Mouse (Mus musculus): ENCODE data around the gene Fcrl5. TPM values are rescaled to one million over a fixed set of nuclear protein-coding genes. Genes with fewer than 3 reads are reported as not detected.
A peak's percentile ranks its signal among the peaks of the same experiment; 100 is the strongest.

Fcrl5 gene
- polyA plus RNA-seq, 1 experiment from 2014 or later, result not detected

GRCm38 (mm10) chr3:87533667-87534378 lies 98.2 kb downstream of the Fcrl5 start:
- no peaks in the 10 kb centered on the region for H3K9me3 ChIP-seq (replicated peaks)
- ATAC-seq (ENCODE audit: low read depth) (no peak), DNase-seq (no peak)
- H3K27ac ChIP-seq, result no peak overlapping the region
- no peak overlapping the region for H3K4me2 ChIP-seq
- no peak overlapping the region for H3K4me3 ChIP-seq (replicated peaks)
- H3K4me1 ChIP-seq (replicated peaks), result peaks cover 15% of the 10 kb centered on the region
- H3K27me3 ChIP-seq, result no peaks in the 10 kb centered on the region
- WGBS (ENCODE audit: insufficient replicate concordance), result 77% methylated on average over 7 of the region's 7 CpGs
- H3K36me3 ChIP-seq, result peaks cover 76% of the 10 kb centered on the region
- H3K9ac ChIP-seq, result no peak overlapping the region

DNA sequence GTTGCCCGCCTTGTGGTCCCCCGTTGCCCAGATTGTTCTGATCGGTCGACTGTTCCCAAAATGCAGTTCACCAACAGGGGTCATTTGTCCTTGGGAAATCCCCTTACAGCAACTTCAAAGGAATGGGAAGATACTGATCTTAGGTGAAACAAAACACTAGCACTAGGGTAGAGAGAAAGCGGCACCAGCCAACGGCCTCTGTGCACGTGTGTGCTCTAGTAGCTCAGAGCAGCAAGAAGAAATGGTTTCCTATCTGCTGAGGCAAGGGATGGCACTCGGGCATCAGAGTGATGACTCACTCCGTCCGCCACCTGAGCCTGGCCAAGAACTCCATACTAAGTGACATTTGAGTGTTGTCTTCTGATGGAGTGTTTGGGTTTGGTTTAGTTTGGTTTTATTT lies 102.5 kb downstream of the Fcrl5 start:
- no peak overlapping the region for H3K4me2 ChIP-seq
- H3K9me3 ChIP-seq (replicated peaks), result no peaks in the 10 kb centered on the region
- H3K27ac ChIP-seq, result no peak overlapping the region
- H3K36me3 ChIP-seq, result peaks cover 48% of the 10 kb centered on the region
- peaks cover 39% of the 10 kb centered on the region for H3K4me1 ChIP-seq (replicated peaks)
- ATAC-seq (ENCODE audit: low read depth), result no peak
- 85% methylated on average over 10 of the region's 10 CpGs for WGBS (ENCODE audit: insufficient replicate concordance)
- H3K9ac ChIP-seq, result no peak overlapping the region
- DNase-seq, result no peak
- H3K4me3 ChIP-seq (replicated peaks), result no peak overlapping the region
- H3K27me3 ChIP-seq, result no peaks in the 10 kb centered on the region

DNA sequence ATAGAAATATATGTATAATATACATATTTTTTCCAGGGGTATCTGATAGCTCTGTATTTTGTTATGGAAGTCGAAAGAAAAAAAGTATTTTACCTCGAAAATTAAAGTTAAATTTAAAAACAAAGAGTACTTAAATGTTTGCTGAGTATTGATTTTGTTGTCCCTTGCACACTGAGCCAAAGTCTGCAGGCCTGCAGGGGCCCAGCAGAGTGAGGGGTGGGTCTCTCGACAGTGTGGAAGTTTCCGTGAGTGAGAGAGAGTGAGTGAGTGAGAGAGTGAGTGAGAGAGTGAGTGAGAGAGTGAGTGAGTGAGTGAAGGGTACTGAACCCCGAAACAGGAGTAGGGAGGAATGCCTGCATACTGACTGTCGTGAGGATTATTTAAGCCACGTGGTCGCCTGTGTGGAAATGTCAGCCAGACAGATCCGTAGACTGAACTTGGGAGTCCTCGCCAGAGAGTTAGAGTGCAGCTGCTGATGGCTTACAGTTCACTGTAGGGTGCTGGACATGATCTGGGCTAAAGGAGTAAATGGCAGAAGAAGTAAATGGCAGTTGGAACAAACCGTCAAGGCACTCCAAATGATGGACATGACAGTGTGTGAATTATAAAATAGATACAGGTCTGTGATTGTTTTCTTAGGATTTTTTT lies 104.6 kb downstream of the Fcrl5 start:
- no peaks in the 10 kb centered on the region for H3K9me3 ChIP-seq (replicated peaks)
- peaks cover 28% of the 10 kb centered on the region for H3K36me3 ChIP-seq
- H3K4me3 ChIP-seq (replicated peaks), result no peak overlapping the region
- WGBS (ENCODE audit: insufficient replicate concordance), result 67% methylated on average over 11 of the region's 11 CpGs
- H3K27ac ChIP-seq, result no peak overlapping the region
- ATAC-seq (ENCODE audit: low read depth) (peak; percentile 43; the same call in 1 of the 2 replicates), DNase-seq (no peak)
- no peak overlapping the region for H3K4me2 ChIP-seq
- no peak overlapping the region for H3K9ac ChIP-seq
- no peaks in the 10 kb centered on the region for H3K27me3 ChIP-seq
- H3K4me1 ChIP-seq (replicated peaks), result peaks cover 44% of the 10 kb centered on the region

GRCm38 (mm10) chr3:87540714-87541113 lies 105.1 kb downstream of the Fcrl5 start:
- peaks cover 44% of the 10 kb centered on the region for H3K4me1 ChIP-seq (replicated peaks)
- 54% methylated on average over 8 of the region's 8 CpGs for WGBS (ENCODE audit: insufficient replicate concordance)
- H3K4me3 ChIP-seq (replicated peaks), result no peak overlapping the region
- DNase-seq (no peak), ATAC-seq (ENCODE audit: low read depth) (no peak)
- no peak overlapping the region for H3K27ac ChIP-seq
- no peak overlapping the region for H3K4me2 ChIP-seq
- peaks cover 22% of the 10 kb centered on the region for H3K36me3 ChIP-seq
- H3K9ac ChIP-seq, result no peak overlapping the region; the same call in 1 of the 2 replicates
- no peaks in the 10 kb centered on the region for H3K9me3 ChIP-seq (replicated peaks)
- H3K27me3 ChIP-seq, result no peaks in the 10 kb centered on the region

DNA sequence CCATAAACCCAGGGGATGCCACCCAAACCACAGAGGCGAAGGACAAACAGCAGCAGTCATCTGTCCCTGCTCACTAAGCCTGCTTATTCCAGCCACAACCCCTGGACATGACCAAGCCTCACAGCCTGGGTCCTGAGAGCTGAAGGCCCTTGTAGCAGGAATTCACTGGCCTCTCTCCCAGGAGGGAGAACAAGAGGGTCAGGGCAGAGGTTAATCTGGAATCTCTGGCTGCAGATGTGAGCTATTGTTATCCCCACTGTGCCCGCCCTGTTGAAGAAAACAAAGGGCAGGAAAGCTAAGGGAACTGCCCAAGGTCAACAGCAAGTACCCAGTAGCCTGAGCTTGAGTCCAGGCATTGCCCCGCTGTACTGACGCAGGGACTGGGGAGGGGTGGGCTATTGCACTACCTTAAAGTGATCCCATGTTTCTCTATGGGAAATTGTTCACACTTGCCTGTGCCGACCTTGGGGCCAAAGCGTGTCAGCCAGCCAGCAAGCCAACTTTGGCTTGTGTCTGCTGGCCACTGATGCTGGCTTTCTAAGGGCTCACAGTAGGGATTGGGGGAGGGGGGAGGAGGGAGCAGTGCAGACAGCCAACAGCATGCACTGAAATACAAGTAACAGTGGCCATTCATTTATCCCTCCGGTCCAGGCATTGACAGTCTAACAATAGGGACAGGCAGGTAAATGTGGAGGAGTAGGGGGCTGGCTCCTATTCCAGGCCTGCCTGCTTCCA lies 107.1 kb downstream of the Fcrl5 start:
- DNase-seq (no peak), ATAC-seq (ENCODE audit: low read depth) (no peak)
- Histone ChIP-seq H3K27ac (no peak overlapping the region), H3K4me2 (no peak overlapping the region), H3K4me1 (replicated peaks) (peaks cover 41% of the 10 kb centered on the region), H3K9ac (no peak overlapping the region), H3K9me3 (replicated peaks) (no peaks in the 10 kb centered on the region), H3K36me3 (peaks cover 5% of the 10 kb centered on the region), H3K4me3 (replicated peaks) (no peak overlapping the region), H3K27me3 (no peaks in the 10 kb centered on the region)
- WGBS (ENCODE audit: insufficient replicate concordance), result 66% methylated on average over 7 of the region's 7 CpGs

- Histone ChIP-seq H3K4me3 (replicated peaks) (no peak overlapping the region), H3K4me2 (no peak overlapping the region), H3K36me3 (no peaks in the 10 kb centered on the region), H3K9me3 (replicated peaks) (no peaks in the 10 kb centered on the region), H3K27me3 (peaks cover 5% of the 10 kb centered on the region; the same call in 1 of the 2 replicates), H3K9ac (no peak overlapping the region), H3K27ac (no peak overlapping the region), H3K4me1 (replicated peaks) (peaks cover 24% of the 10 kb centered on the region)
- DNase-seq, result no peak
- 81% methylated on average over 3 of the region's 3 CpGs for WGBS (ENCODE audit: insufficient replicate concordance)
- ATAC-seq (ENCODE audit: low read depth), result no peak
Measured at GRCm38 (mm10) chr3:87545554-87545953, 110.0 kb downstream of the Fcrl5 start.

DNA sequence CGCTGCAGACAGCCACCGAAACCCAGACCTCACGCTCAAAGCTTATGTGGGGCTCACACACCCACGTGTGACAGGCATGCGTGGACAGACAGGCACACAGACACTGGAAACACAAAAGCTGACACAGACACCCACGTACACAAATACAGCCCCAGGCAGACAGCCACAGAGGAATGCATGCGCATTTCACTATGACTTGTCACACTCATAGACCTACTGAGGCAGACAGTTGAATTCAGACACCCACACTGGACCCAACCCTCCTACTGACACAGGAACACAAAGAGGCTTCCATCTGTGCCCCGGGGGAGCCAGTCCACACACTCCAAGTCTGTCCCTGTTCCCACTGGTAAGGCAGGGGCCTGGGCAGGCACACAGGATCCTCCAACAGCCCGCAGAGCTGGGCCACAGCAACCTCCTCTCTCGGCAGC lies 110.7 kb downstream of the Fcrl5 start:
- DNase-seq, result no peak
- peaks cover 17% of the 10 kb centered on the region for H3K4me1 ChIP-seq (replicated peaks)
- no peaks in the 10 kb centered on the region for H3K36me3 ChIP-seq
- no peak overlapping the region for H3K27ac ChIP-seq
- no peaks in the 10 kb centered on the region for H3K9me3 ChIP-seq (replicated peaks)
- no peak overlapping the region for H3K4me2 ChIP-seq
- ATAC-seq (ENCODE audit: low read depth), result no peak
- H3K27me3 ChIP-seq, result peaks cover 12% of the 10 kb centered on the region; the same call in 1 of the 2 replicates
- 69% methylated on average over 10 of the region's 10 CpGs for WGBS (ENCODE audit: insufficient replicate concordance)
- H3K9ac ChIP-seq, result no peak overlapping the region
- H3K4me3 ChIP-seq (replicated peaks), result no peak overlapping the region

GRCm38 (mm10) chr3:87549908-87550307 lies 114.3 kb downstream of the Fcrl5 start:
- H3K27ac ChIP-seq, result no peak overlapping the region
- H3K4me3 ChIP-seq (replicated peaks), result no peak overlapping the region
- 26% methylated on average over 14 of the region's 14 CpGs for WGBS (ENCODE audit: insufficient replicate concordance)
- peaks cover 16% of the 10 kb centered on the region; the same call in 1 of the 2 replicates for H3K27me3 ChIP-seq
- no peaks in the 10 kb centered on the region for H3K4me1 ChIP-seq (replicated peaks)
- ATAC-seq (ENCODE audit: low read depth) (no peak), DNase-seq (no peak)
- no peaks in the 10 kb centered on the region for H3K36me3 ChIP-seq
- H3K9me3 ChIP-seq (replicated peaks), result no peaks in the 10 kb centered on the region
- H3K9ac ChIP-seq, result no peak overlapping the region
- no peak overlapping the region for H3K4me2 ChIP-seq

Other genes starting within 250 kb of the Fcrl5 start
- 1.5 and 1.7 TPM in 2 replicates for gene Fcrls, start 172.0 kb upstream of the Fcrl5 start, polyA plus RNA-seq (2015; fragmentation: Nextera tagmentation; extraction: Ambion mirVana)
- gene Cd5l, start 77.9 kb upstream of the Fcrl5 start, polyA plus RNA-seq (2015; fragmentation: Nextera tagmentation; extraction: Ambion mirVana), result 30.0 and 31.1 TPM in 2 replicates
- gene Fcrl1, start 59.4 kb upstream of the Fcrl5 start, polyA plus RNA-seq (2015; fragmentation: Nextera tagmentation; extraction: Ambion mirVana), result 0.78 and 1.0 TPM in 2 replicates
- gene Etv3, start 89.6 kb downstream of the Fcrl5 start, polyA plus RNA-seq (2015; fragmentation: Nextera tagmentation; extraction: Ambion mirVana), result 3.5 and 4.0 TPM in 2 replicates
- 2.3 and 2.9 TPM in 2 replicates for gene Arhgef11, start 181.8 kb downstream of the Fcrl5 start, polyA plus RNA-seq (2015; fragmentation: Nextera tagmentation; extraction: Ambion mirVana)